Mouse (Mus musculus) limb, embryonic 13.5 days (tissue): ENCODE results near the gene Tpp1. TPM values are rescaled to one million over a fixed set of nuclear protein-coding genes. Genes with fewer than 3 reads are reported as not detected.

Source experiments
- ATAC-seq: fragments of 200-750 bp; cut with Nextera tagmentation; 2 replicates; pipeline ENCODE4 v1.8.0; 2017; ENCODE audit warnings: low read depth, moderate number of reproducible peaks, moderate TSS enrichment; ENCODE audit not compliant: low FRiP score
- H3K27ac ChIP-seq: fragments of 300-500 bp; sonication (generic); 2 replicates; pipeline ENCODE4 v1.5.1; 2015; ENCODE audit warnings: inconsistent platforms, mild to moderate bottlenecking, moderate library complexity
- H3K27me3 ChIP-seq: fragments of 300-500 bp; sonication (generic); 2 replicates; pipeline ENCODE4 v1.6.1; 2015; ENCODE audit warnings: mild to moderate bottlenecking, inconsistent platforms
- H3K36me3 ChIP-seq: fragments of 300-500 bp; sonication (generic); 2 replicates; pipeline ENCODE4 v1.6.1; 2015; ENCODE audit warnings: inconsistent platforms, mild to moderate bottlenecking, moderate library complexity
- H3K4me1 ChIP-seq: fragments of 300-500 bp; sonication (generic); 2 replicates; pipeline ENCODE4 v1.6.1; 2015; ENCODE audit warnings: inconsistent platforms
- H3K4me2 ChIP-seq: fragments of 300-500 bp; sonication (generic); replicated peaks from 2 replicates; pipeline ENCODE4 v1.6.1; 2015; ENCODE audit warnings: inconsistent platforms, mild to moderate bottlenecking, moderate library complexity
- H3K4me3 ChIP-seq: fragments of 300-500 bp; sonication (generic); 2 replicates; pipeline ENCODE4 v1.5.1; 2015; ENCODE audit warnings: moderate library complexity, mild to moderate bottlenecking, inconsistent platforms
- H3K9ac ChIP-seq: fragments of 300-500 bp; sonication (generic); 2 replicates; pipeline ENCODE4 v1.6.1; 2015; ENCODE audit warnings: mild to moderate bottlenecking, inconsistent platforms
- H3K9me3 ChIP-seq: fragments of 300-500 bp; sonication (generic); 2 replicates; pipeline ENCODE4 v1.6.1; 2016; ENCODE audit warnings: inconsistent platforms
- WGBS: fragments of 180-500 bp; shearing (Covaris S2); methylation state at CpG from one replicate; pipeline ENCODE4 v1.1.7; 2015; 5-methylcytosine and 5-hydroxymethylcytosine counted together
- polyA plus RNA-seq: library from polyadenylated mRNA; unstranded; fragments of >200 nt; fragmentation: Nextera tagmentation; extraction: Ambion mirVana; gene quantifications from 2 replicates; pipeline ENCODE4 v1.2.1, GENCODE M21; 2015

Tpp1 gene
- 42.5 and 50.8 TPM in 2 replicates for polyA plus RNA-seq

- H3K36me3 ChIP-seq = peaks cover 63% of the 10 kb centered on the region
- 23% methylated on average over 20 of the region's 20 CpGs for WGBS
- peak within 1 kb of the TSS; percentile 77 for H3K4me2 ChIP-seq
- no peaks in the 10 kb centered on the region for H3K9me3 ChIP-seq
- no peaks in the 10 kb centered on the region for H3K27me3 ChIP-seq
- peaks cover 5% of the 10 kb centered on the region for H3K4me1 ChIP-seq
- H3K4me3 ChIP-seq = peak within 1 kb of the TSS; percentile 59
- 0 out of 2 replicates have a peak within 1 kb of the TSS, but pooled peaks have one; percentile 12 for H3K27ac ChIP-seq
- ATAC-seq = peak; percentile 92
- H3K9ac ChIP-seq = peak within 1 kb of the TSS; percentile 72
These were observed at the start of gene Tpp1 for GRCm38 (mm10) chr7:105751491-105752433. Gene Tpp1, minus strand, starts transcription at chr7:105752235.

- no peaks in the 10 kb centered on the region for H3K36me3 ChIP-seq
- no peak overlapping the region for H3K27ac ChIP-seq
- no peaks in the 10 kb centered on the region for H3K9me3 ChIP-seq
- H3K4me1 ChIP-seq = no peaks in the 10 kb centered on the region
- WGBS = 89% methylated on average over 3 of the region's 3 CpGs
- no peaks in the 10 kb centered on the region for H3K27me3 ChIP-seq
- H3K4me2 ChIP-seq = no peak overlapping the region
- no peak overlapping the region for H3K4me3 ChIP-seq
- ATAC-seq = no peak
- H3K9ac ChIP-seq = no peak overlapping the region
These were observed 44.9 kb upstream of the Tpp1 start for GRCm38 (mm10) chr7:105796972-105797371.

GRCm38 (mm10) chr7:105795759-105796366 lies 43.8 kb upstream of the Tpp1 start:
- WGBS = 25% methylated on average over 7 of the region's 7 CpGs
- no peak overlapping the region for H3K4me2 ChIP-seq
- H3K4me1 ChIP-seq = no peaks in the 10 kb centered on the region
- H3K4me3 ChIP-seq = no peak overlapping the region
- no peaks in the 10 kb centered on the region for H3K27me3 ChIP-seq
- H3K36me3 ChIP-seq = no peaks in the 10 kb centered on the region
- ATAC-seq = no peak
- no peaks in the 10 kb centered on the region for H3K9me3 ChIP-seq
- no peak overlapping the region for H3K9ac ChIP-seq
- H3K27ac ChIP-seq = no peak overlapping the region

- H3K9ac ChIP-seq = no peak overlapping the region
- H3K27ac ChIP-seq = no peak overlapping the region
- H3K27me3 ChIP-seq = no peaks in the 10 kb centered on the region
- H3K4me2 ChIP-seq = no peak overlapping the region
- no peaks in the 10 kb centered on the region for H3K36me3 ChIP-seq
- ATAC-seq = no peak
- no peaks in the 10 kb centered on the region for H3K9me3 ChIP-seq
- no peak overlapping the region for H3K4me3 ChIP-seq
- H3K4me1 ChIP-seq = peaks cover 3% of the 10 kb centered on the region; the same call in 1 of the 2 replicates
- 87% methylated on average over 7 of the region's 7 CpGs for WGBS
These were observed 41.7 kb upstream of the Tpp1 start for GRCm38 (mm10) chr7:105793701-105794100.

- Histone ChIP-seq H3K27me3 (no peaks in the 10 kb centered on the region), H3K4me1 (peaks cover 14% of the 10 kb centered on the region), H3K9me3 (no peaks in the 10 kb centered on the region), H3K9ac (no peak overlapping the region), H3K36me3 (no peaks in the 10 kb centered on the region), H3K4me3 (no peak overlapping the region), H3K4me2 (no peak overlapping the region), H3K27ac (no peak overlapping the region)
- ATAC-seq = no peak
- 76% methylated on average over 1 of the region's 1 CpGs for WGBS
These were observed 39.1 kb upstream of the Tpp1 start for GRCm38 (mm10) chr7:105791147-105791546.

GRCm38 (mm10) chr7:105787285-105788140 lies 35.5 kb upstream of the Tpp1 start, which contains the start of gene Dchs1:
Gene Dchs1, minus strand, starts transcription at chr7:105787654.
- WGBS = under 1% methylated on average over 58 of the region's 97 CpGs

GRCm38 (mm10) chr7:105786506-105787284 lies 34.7 kb upstream of the Tpp1 start:
- Histone ChIP-seq H3K4me3 (peak overlapping the region; percentile 94), H3K9ac (peak overlapping the region; percentile 98), H3K36me3 (peaks cover 36% of the 10 kb centered on the region), H3K4me2 (peak overlapping the region; percentile 93), H3K9me3 (no peaks in the 10 kb centered on the region), H3K27ac (peak overlapping the region; percentile 95), H3K27me3 (no peaks in the 10 kb centered on the region), H3K4me1 (peaks cover 51% of the 10 kb centered on the region)
- peak; percentile 70 for ATAC-seq
- 7% methylated on average over 20 of the region's 20 CpGs for WGBS

More at GRCm38 (mm10) chr7:105787285-105788140, 35.5 kb upstream of the Tpp1 start, which contains the start of gene Dchs1:
- Histone ChIP-seq H3K4me3 (peak within 1 kb of the TSS; percentile 94), H3K27me3 (no peaks in the 10 kb centered on the region), H3K4me1 (peaks cover 51% of the 10 kb centered on the region), H3K9me3 (no peaks in the 10 kb centered on the region), H3K27ac (peak within 1 kb of the TSS; percentile 95), H3K9ac (peak within 1 kb of the TSS; percentile 98), H3K4me2 (peak within 1 kb of the TSS; percentile 93), H3K36me3 (peaks cover 28% of the 10 kb centered on the region)
- peak; percentile 76 for ATAC-seq

GRCm38 (mm10) chr7:105784556-105784955 lies 32.5 kb upstream of the Tpp1 start:
- WGBS = 35% methylated on average over 4 of the region's 4 CpGs
- no peak for ATAC-seq
- Histone ChIP-seq H3K4me3 (peak overlapping the region; percentile 5; the same call in 1 of the 2 replicates), H3K36me3 (peaks cover 57% of the 10 kb centered on the region), H3K9me3 (no peaks in the 10 kb centered on the region), H3K4me1 (peaks cover 66% of the 10 kb centered on the region), H3K27ac (no peak overlapping the region), H3K4me2 (peak overlapping the region; percentile 93), H3K9ac (peak overlapping the region; percentile 27; the same call in 1 of the 2 replicates), H3K27me3 (no peaks in the 10 kb centered on the region)

GRCm38 (mm10) chr7:105783861-105784260 lies 31.8 kb upstream of the Tpp1 start:
- no peaks in the 10 kb centered on the region for H3K9me3 ChIP-seq
- peak overlapping the region; percentile 93 for H3K4me2 ChIP-seq
- peaks cover 60% of the 10 kb centered on the region for H3K36me3 ChIP-seq
- H3K9ac ChIP-seq = peak overlapping the region; percentile 27; the same call in 1 of the 2 replicates
- no peak for ATAC-seq
- H3K4me3 ChIP-seq = no peak overlapping the region
- peaks cover 72% of the 10 kb centered on the region for H3K4me1 ChIP-seq
- no peaks in the 10 kb centered on the region for H3K27me3 ChIP-seq
- no peak overlapping the region; the same call in 1 of the 2 replicates for H3K27ac ChIP-seq
- 38% methylated on average over 4 of the region's 4 CpGs for whole genome bisulfite sequencing

GRCm38 (mm10) chr7:105778553-105779265 lies 26.7 kb upstream of the Tpp1 start:
- Histone ChIP-seq H3K4me3 (peak overlapping the region; percentile 44), H3K36me3 (peaks cover 70% of the 10 kb centered on the region), H3K9ac (peak overlapping the region; percentile 59), H3K27me3 (no peaks in the 10 kb centered on the region), H3K27ac (peak overlapping the region; percentile 98), H3K4me1 (peaks cover 74% of the 10 kb centered on the region), H3K9me3 (no peaks in the 10 kb centered on the region), H3K4me2 (peak overlapping the region; percentile 77)
- peak; percentile 93 for ATAC-seq
- WGBS = 4% methylated on average over 4 of the region's 4 CpGs
